Mouse (Mus musculus) myocyte (in vitro differentiated cells): ENCODE results near the gene Dusp5. TPM values are rescaled to one million over a fixed set of nuclear protein-coding genes. Genes with fewer than 3 reads are reported as not detected.

Source experiments
- H3K27me3 ChIP-seq: one replicate; pipeline ENCODE4 v1.6.1; 2011; ENCODE audit not compliant: control insufficient read depth, insufficient read depth, insufficient read length
- H3K36me3 ChIP-seq: one replicate; pipeline ENCODE4 v1.6.1; 2011; ENCODE audit not compliant: control insufficient read depth, insufficient read depth
- H3K4me2 ChIP-seq: one replicate; pipeline ENCODE4 v1.6.1; 2011; ENCODE audit warnings: low read depth, control low read depth
- H3K4me3 ChIP-seq: one replicate; pipeline ENCODE4 v1.5.1; 2011; ENCODE audit warnings: mild to moderate bottlenecking, control low read depth, moderate library complexity
- H3K79me2 ChIP-seq: one replicate; pipeline ENCODE4 v1.6.1; 2011; ENCODE audit not compliant: control insufficient read depth, insufficient read depth
- H3ac ChIP-seq: one replicate; pipeline ENCODE4 v1.6.1; 2011; ENCODE audit not compliant: control insufficient read depth, insufficient read length
- CEBPB ChIP-seq: IDR thresholded peaks from 2 replicates; pipeline ENCODE4 v1.6.1; 2011; ENCODE audit warnings: mild to moderate bottlenecking, moderate library complexity; ENCODE audit not compliant: poor library complexity, insufficient read depth, severe bottlenecking
- E2F4 ChIP-seq: IDR thresholded peaks from one replicate; pipeline ENCODE4 v1.6.1; 2011; ENCODE audit warnings: mild to moderate bottlenecking, control low read depth, moderate library complexity; ENCODE audit not compliant: insufficient read depth
- MAX ChIP-seq: IDR thresholded peaks from one replicate; pipeline ENCODE4 v1.6.1; 2011; ENCODE audit warnings: low read depth, mild to moderate bottlenecking, control low read depth
- MYOD1 ChIP-seq, 3 experiments: IDR thresholded peaks; one replicate each; pipeline ENCODE4 v1.6.1; 2011; ENCODE audit warnings: control low read depth in 2 of 3, low read depth in 2 of 3, mild to moderate bottlenecking in 2 of 3, moderate library complexity in 1 of 3; ENCODE audit not compliant: insufficient read length in 2 of 3, control insufficient read depth in 1 of 3
- MYOG ChIP-seq, 3 experiments: IDR thresholded peaks; one replicate each; pipeline ENCODE4 v1.6.1; 2011; ENCODE audit warnings: control low read depth in 2 of 3, low read depth in 2 of 3, mild to moderate bottlenecking in 2 of 3; ENCODE audit not compliant: insufficient read length in 2 of 3, control insufficient read depth in 1 of 3, insufficient read depth in 1 of 3
- POLR2A ChIP-seq: IDR thresholded peaks from one replicate; pipeline ENCODE4 v1.6.1; 2011; ENCODE audit warnings: low read depth, mild to moderate bottlenecking, control low read depth, moderate library complexity; ENCODE audit not compliant: insufficient read length
- POLR2AphosphoS2 ChIP-seq: IDR thresholded peaks from one replicate; pipeline ENCODE4 v1.6.1; 2011; ENCODE audit warnings: low read depth, control low read depth; ENCODE audit not compliant: insufficient read length
- REST ChIP-seq: IDR thresholded peaks from one replicate; pipeline ENCODE4 v1.6.1; 2011; ENCODE audit warnings: mild to moderate bottlenecking, control low read depth, moderate library complexity; ENCODE audit not compliant: insufficient read depth, insufficient read length
- SRF ChIP-seq: IDR thresholded peaks from one replicate; pipeline ENCODE4 v1.6.1; 2011; ENCODE audit warnings: low read depth; ENCODE audit not compliant: control insufficient read depth, insufficient read length
- TCF12 ChIP-seq: IDR thresholded peaks from one replicate; pipeline ENCODE4 v1.6.1; 2011; ENCODE audit warnings: mild to moderate bottlenecking, control low read depth; ENCODE audit not compliant: poor library complexity, insufficient read depth, severe bottlenecking
- TCF3 ChIP-seq: IDR thresholded peaks from one replicate; pipeline ENCODE4 v1.6.1; 2011; ENCODE audit warnings: low read depth, control low read depth; ENCODE audit not compliant: insufficient read length
- USF1 ChIP-seq: IDR thresholded peaks from one replicate; pipeline ENCODE4 v1.6.1; 2011; ENCODE audit warnings: low read depth, mild to moderate bottlenecking, control low read depth, moderate library complexity
- polyA plus RNA-seq: library from polyadenylated mRNA; unstranded; fragments of >200 nt; fragmentation: generic; extraction: Trizol; gene quantifications from one replicate; pipeline ENCODE4 v1.2.1, GENCODE M21; 2012; ENCODE audit warnings: missing spikeins

Gene Dusp5
- polyA plus RNA-seq, 1 experiment = 4.5 TPM

DNA sequence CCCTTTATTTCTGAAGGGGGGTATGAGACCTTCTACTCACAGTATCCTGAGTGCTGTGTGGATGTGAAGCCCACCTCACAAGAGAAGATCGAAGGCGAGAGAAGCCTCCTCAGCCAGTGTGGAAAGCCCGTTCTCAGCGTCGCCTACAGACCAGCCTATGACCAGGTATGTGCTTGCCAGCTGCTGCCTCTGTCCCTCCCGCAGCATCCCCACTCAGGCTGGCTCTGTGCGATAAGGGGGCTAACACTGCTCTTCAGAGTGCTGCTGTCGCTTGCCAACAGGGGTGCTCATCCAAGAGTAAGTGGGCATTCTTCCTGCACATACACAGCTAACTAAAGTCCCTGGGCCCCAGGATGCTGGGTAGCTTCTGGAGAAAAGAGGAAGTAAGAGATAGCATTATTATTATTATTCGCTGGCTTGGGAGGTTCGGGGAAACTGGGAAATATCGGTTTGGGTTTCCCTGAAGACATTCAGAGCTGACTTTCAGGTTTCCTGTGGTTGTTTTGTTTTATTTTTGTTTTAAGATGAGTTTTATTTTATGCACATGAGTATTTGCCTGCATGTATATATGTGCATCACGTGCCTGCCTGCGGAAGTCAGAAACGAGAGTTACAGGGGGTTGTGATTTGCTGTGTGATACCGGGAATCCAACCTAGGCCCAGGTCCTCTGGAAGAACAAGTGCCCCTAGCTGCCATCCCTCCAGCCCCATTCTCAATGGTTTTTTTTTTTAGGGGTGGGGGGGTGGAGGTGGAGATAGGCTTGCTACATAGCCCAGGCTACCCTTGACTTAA is 5.1 kb downstream of the Dusp5 start:
- H3K4me3 ChIP-seq = no peak overlapping the region
- H3K79me2 ChIP-seq = peaks cover 54% of the 10 kb centered on the region
- H3K36me3 ChIP-seq = peaks cover 16% of the 10 kb centered on the region
- H3ac ChIP-seq = no peak overlapping the region
- no peak for TF ChIP-seq TCF12
- TF ChIP-seq POLR2AphosphoS2 = no peak
- no peak for TF ChIP-seq POLR2A
- no peak for TF ChIP-seq CEBPB
- TF ChIP-seq REST = no peak
- TF ChIP-seq SRF = no peak
- no peak for TF ChIP-seq TCF3
- TF ChIP-seq E2F4 = no peak
- TF ChIP-seq USF1 = no peak
- no peak for TF ChIP-seq MYOG (IDR thresholded peaks at IDR 0.05; ENCODE audit: control insufficient read depth in 1 of 3, insufficient read depth in 1 of 3, insufficient read length in 2 of 3, low read depth in 2 of 3)
- no peak for TF ChIP-seq MAX
- TF ChIP-seq MYOD1 (IDR thresholded peaks at IDR 0.05; ENCODE audit: control insufficient read depth in 1 of 3, insufficient read length in 2 of 3, low read depth in 2 of 3) = no peak
- no peak overlapping the region for H3K4me2 ChIP-seq
- no peaks in the 10 kb centered on the region for H3K27me3 ChIP-seq

DNA sequence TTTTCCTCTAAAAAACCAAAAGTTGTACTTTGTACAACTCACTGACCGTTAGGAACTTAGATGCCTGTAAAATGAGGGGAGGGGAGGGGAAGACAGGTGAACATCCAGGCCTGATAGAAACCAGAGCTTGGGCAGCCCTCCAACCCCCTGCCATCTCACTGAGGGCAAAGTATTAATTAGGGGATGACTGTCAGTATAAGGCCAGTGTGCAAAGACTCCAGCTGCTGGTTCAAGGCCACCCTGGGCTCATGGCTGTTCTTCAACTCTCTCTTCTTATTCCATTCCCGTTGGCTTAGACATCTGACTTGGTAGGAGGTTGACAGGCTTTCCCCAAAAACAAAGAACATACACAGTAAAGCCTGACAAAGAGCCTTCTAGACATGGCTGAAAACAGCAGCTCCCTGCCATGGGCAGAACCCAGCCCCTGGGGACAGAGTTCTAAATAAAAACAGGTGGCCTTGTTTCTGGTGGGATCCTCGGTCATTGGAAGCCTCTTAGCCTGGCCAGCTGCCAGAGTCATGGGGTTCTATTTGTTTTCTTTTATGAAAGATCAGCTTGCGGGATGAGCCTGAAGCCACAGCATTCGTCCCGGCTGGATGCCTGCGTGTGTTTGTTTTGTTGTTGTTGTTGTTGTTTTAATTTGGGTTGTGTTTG is 6.0 kb downstream of the Dusp5 start:
- H3K4me3 ChIP-seq = no peak overlapping the region
- TF ChIP-seq CEBPB (no peak), POLR2AphosphoS2 (no peak), SRF (no peak), USF1 (no peak), MYOD1 (IDR thresholded peaks at IDR 0.05; ENCODE audit: control insufficient read depth in 1 of 3, insufficient read length in 2 of 3, low read depth in 2 of 3) (no peak), MAX (no peak), TCF12 (no peak), TCF3 (no peak), MYOG (IDR thresholded peaks at IDR 0.05; ENCODE audit: control insufficient read depth in 1 of 3, insufficient read depth in 1 of 3, insufficient read length in 2 of 3, low read depth in 2 of 3) (no peak), POLR2A (no peak), E2F4 (no peak)
- H3K4me2 ChIP-seq = no peak overlapping the region
- peaks cover 49% of the 10 kb centered on the region for H3K79me2 ChIP-seq
- no peak overlapping the region for H3ac ChIP-seq
- H3K36me3 ChIP-seq = peaks cover 23% of the 10 kb centered on the region
- no peaks in the 10 kb centered on the region for H3K27me3 ChIP-seq

DNA sequence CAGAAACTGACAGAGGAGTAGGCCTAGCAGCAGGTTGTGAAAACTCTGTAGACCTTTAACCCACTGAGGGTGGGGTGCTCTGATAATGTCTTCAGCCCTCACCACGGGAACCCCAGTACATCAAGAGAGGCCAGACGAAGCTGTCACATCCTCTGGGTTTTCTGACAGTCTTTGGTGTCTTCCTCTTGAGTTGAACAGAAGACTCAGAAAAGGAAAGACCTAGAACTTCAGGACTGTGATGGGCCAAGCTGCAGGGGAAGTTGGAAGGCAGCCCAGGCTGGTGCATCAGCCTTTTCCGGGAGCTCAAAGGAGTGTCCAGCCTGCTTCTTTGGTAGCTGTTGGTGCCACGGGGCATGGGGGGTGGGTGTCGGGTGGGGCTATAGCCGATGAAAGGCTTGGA is 6.5 kb downstream of the Dusp5 start:
- TF ChIP-seq SRF (no peak), MYOG (IDR thresholded peaks at IDR 0.05; ENCODE audit: control insufficient read depth in 1 of 3, insufficient read depth in 1 of 3, insufficient read length in 2 of 3, low read depth in 2 of 3) (no peak), MYOD1 (IDR thresholded peaks at IDR 0.05; ENCODE audit: control insufficient read depth in 1 of 3, insufficient read length in 2 of 3, low read depth in 2 of 3) (no peak), TCF12 (no peak), REST (no peak), CEBPB (no peak), USF1 (no peak), POLR2AphosphoS2 (no peak), E2F4 (no peak), MAX (no peak), POLR2A (no peak), TCF3 (no peak)

DNA sequence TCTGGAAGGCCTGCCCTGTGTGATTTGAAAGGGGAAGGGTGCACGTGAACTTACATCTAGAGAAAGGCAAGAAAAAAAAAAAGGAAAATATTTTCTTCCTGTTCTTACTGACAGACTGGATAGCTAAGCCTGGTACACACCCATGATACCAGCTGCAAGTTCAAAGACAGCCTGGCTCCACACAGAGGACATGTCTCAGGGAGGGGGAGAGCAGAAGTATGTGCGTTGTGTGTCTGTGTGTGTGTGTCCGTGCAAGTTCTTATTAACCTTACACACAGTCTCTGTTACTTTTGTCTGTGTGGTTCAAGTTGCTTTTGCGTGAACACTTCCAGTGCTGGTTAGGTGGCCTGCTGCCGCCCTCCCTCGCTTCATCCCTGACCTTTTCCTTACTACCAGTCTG is 7.3 kb downstream of the Dusp5 start:
- Histone ChIP-seq H3K4me3 (no peak overlapping the region), H3K27me3 (no peaks in the 10 kb centered on the region), H3K4me2 (no peak overlapping the region), H3K79me2 (peaks cover 36% of the 10 kb centered on the region), H3K36me3 (peaks cover 24% of the 10 kb centered on the region), H3ac (no peak overlapping the region)
- no peak for TF ChIP-seq POLR2AphosphoS2
- TF ChIP-seq TCF12 = no peak

More for the DNA sequence above, 6.5 kb downstream of the Dusp5 start:
- H3ac ChIP-seq = no peak overlapping the region
- no peaks in the 10 kb centered on the region for H3K27me3 ChIP-seq
- H3K4me3 ChIP-seq = no peak overlapping the region
- H3K79me2 ChIP-seq = peaks cover 43% of the 10 kb centered on the region
- no peak overlapping the region for H3K4me2 ChIP-seq
- H3K36me3 ChIP-seq = peaks cover 23% of the 10 kb centered on the region
